Mouse (Mus musculus) left cerebral cortex, adult 11 months (tissue): ENCODE measurements around the gene Eef1akmt4.
"Not testable (repeated sequence)": the region's sequence is repeated elsewhere in the genome, so short reads cannot be mapped to it uniquely, and the experiment has no call there.

ENCODE experiments used
- DNase-seq: peaks from one replicate; pipeline ENCODE4 v3.0.0; 2022; ENCODE audit warnings: low spot score

The Eef1akmt4 gene

GRCm38 (mm10) chr16:20628871-20629391 is 17.5 kb downstream of the Eef1akmt4 start:
- DNase-seq = no peak

GRCm38 (mm10) chr16:20629731-20630634 is 18.6 kb downstream of the Eef1akmt4 start, which contains the start of gene Ece2:
Ece2 (plus strand) TSS chr16:20629828.
- no peak for DNase-seq

- DNase-seq = no peak
Measured at GRCm38 (mm10) chr16:20637410-20637809, 26.0 kb downstream of the Eef1akmt4 start.

- DNase-seq = no peak
Measured at GRCm38 (mm10) chr16:20638367-20638766, 27.0 kb downstream of the Eef1akmt4 start.

- DNase-seq = no peak
Measured at GRCm38 (mm10) chr16:20642161-20642560, 30.8 kb downstream of the Eef1akmt4 start.

- no peak for DNase-seq
Measured at GRCm38 (mm10) chr16:20643911-20644310, 32.5 kb downstream of the Eef1akmt4 start.

- DNase-seq = peak; percentile 91
Measured at GRCm38 (mm10) chr16:20651076-20651946, 39.9 kb downstream of the Eef1akmt4 start, which contains the start of gene Psmd2. Psmd2 (plus strand) TSS chr16:20651652.

- DNase-seq = no peak
Measured at GRCm38 (mm10) chr16:20651947-20652310, 40.5 kb downstream of the Eef1akmt4 start.

GRCm38 (mm10) chr16:20653315-20653714 is 41.9 kb downstream of the Eef1akmt4 start:
- DNase-seq = no peak

- DNase-seq = no peak
Measured at GRCm38 (mm10) chr16:20657661-20658060, 46.3 kb downstream of the Eef1akmt4 start.

GRCm38 (mm10) chr16:20668013-20668412 is 56.6 kb downstream of the Eef1akmt4 start, which contains the start of gene Eif4g1:
Eif4g1 (plus strand) TSS chr16:20668313.
- not testable (repeated sequence) for DNase-seq
